Mouse (Mus musculus): ENCODE measurements around the gene Slc40a1. TPM values are rescaled to one million over a fixed set of nuclear protein-coding genes. Genes with fewer than 3 reads are reported as not detected.

Slc40a1 gene
- polyA plus RNA-seq, 1 experiment from 2014 or later, result 7.0 TPM

GRCm38 (mm10) chr1:45916174-45916573 is 10.1 kb downstream of the Slc40a1 start:
- Histone ChIP-seq H3K4me1 (no peaks in the 10 kb centered on the region), H3K27ac (no peak overlapping the region), H3K9me3 (no peaks in the 10 kb centered on the region), H3K27me3 (ENCODE audit: poor library complexity, severe bottlenecking) (no peaks in the 10 kb centered on the region), H3K4me3 (no peak overlapping the region), H3K36me3 (replicated peaks) (no peaks in the 10 kb centered on the region)
- no peak for DNase-seq (ENCODE audit: extremely low spot score, low spot score)
- 86% methylated on average over 3 of the region's 3 CpGs for WGBS

GRCm38 (mm10) chr1:45914236-45914635 is 12.1 kb downstream of the Slc40a1 start:
- no peaks in the 10 kb centered on the region for H3K4me1 ChIP-seq
- WGBS, result 88% methylated on average over 4 of the region's 4 CpGs
- DNase-seq (ENCODE audit: extremely low spot score, low spot score), result no peak

GRCm38 (mm10) chr1:45905107-45905821 is 21.1 kb downstream of the Slc40a1 start:
- Histone ChIP-seq H3K27ac (no peak overlapping the region), H3K9me3 (no peaks in the 10 kb centered on the region), H3K4me3 (no peak overlapping the region), H3K27me3 (ENCODE audit: poor library complexity, severe bottlenecking) (no peaks in the 10 kb centered on the region), H3K36me3 (replicated peaks) (no peaks in the 10 kb centered on the region), H3K4me1 (peaks cover 12% of the 10 kb centered on the region)
- 32% methylated on average over 5 of the region's 5 CpGs for WGBS
- DNase-seq (ENCODE audit: extremely low spot score, low spot score), result no peak

More at GRCm38 (mm10) chr1:45914236-45914635, 12.1 kb downstream of the Slc40a1 start:
- no peak overlapping the region for H3K4me3 ChIP-seq
- no peaks in the 10 kb centered on the region for H3K27me3 ChIP-seq (ENCODE audit: poor library complexity, severe bottlenecking)
- H3K27ac ChIP-seq, result no peak overlapping the region
- H3K36me3 ChIP-seq (replicated peaks), result no peaks in the 10 kb centered on the region
- no peaks in the 10 kb centered on the region for H3K9me3 ChIP-seq

- no peaks in the 10 kb centered on the region for H3K36me3 ChIP-seq (replicated peaks)
- H3K4me3 ChIP-seq, result no peak overlapping the region
- no peaks in the 10 kb centered on the region for H3K27me3 ChIP-seq (ENCODE audit: poor library complexity, severe bottlenecking)
- no peak overlapping the region for H3K27ac ChIP-seq
- DNase-seq (ENCODE audit: extremely low spot score, low spot score), result no peak
- 82% methylated on average over 3 of the region's 3 CpGs for WGBS
- peaks cover 12% of the 10 kb centered on the region for H3K4me1 ChIP-seq
- H3K9me3 ChIP-seq, result no peaks in the 10 kb centered on the region
Observed at GRCm38 (mm10) chr1:45904161-45904560, 22.2 kb downstream of the Slc40a1 start.

GRCm38 (mm10) chr1:45898044-45898443 is 28.3 kb downstream of the Slc40a1 start:
- no peaks in the 10 kb centered on the region for H3K36me3 ChIP-seq (replicated peaks)
- H3K27ac ChIP-seq, result no peak overlapping the region
- WGBS, result 65% methylated on average over 1 of the region's 1 CpGs
- no peak overlapping the region for H3K4me3 ChIP-seq
- H3K4me1 ChIP-seq, result no peaks in the 10 kb centered on the region
- DNase-seq (ENCODE audit: extremely low spot score, low spot score), result no peak
- no peaks in the 10 kb centered on the region for H3K27me3 ChIP-seq (ENCODE audit: poor library complexity, severe bottlenecking)
- H3K9me3 ChIP-seq, result no peaks in the 10 kb centered on the region

- Histone ChIP-seq H3K27ac (no peak overlapping the region), H3K4me1 (no peaks in the 10 kb centered on the region), H3K9me3 (no peaks in the 10 kb centered on the region), H3K27me3 (ENCODE audit: poor library complexity, severe bottlenecking) (no peaks in the 10 kb centered on the region), H3K4me3 (no peak overlapping the region), H3K36me3 (replicated peaks) (no peaks in the 10 kb centered on the region)
- no peak for DNase-seq (ENCODE audit: extremely low spot score, low spot score)
- 95% methylated on average over 6 of the region's 6 CpGs for WGBS
Observed at GRCm38 (mm10) chr1:45894168-45894912, 32.0 kb downstream of the Slc40a1 start.

GRCm38 (mm10) chr1:45891986-45892385 is 34.3 kb downstream of the Slc40a1 start:
- 76% methylated on average over 2 of the region's 2 CpGs for WGBS
- Histone ChIP-seq H3K27ac (no peak overlapping the region), H3K9me3 (no peaks in the 10 kb centered on the region)

GRCm38 (mm10) chr1:45890173-45890572 is 36.1 kb downstream of the Slc40a1 start, which contains the start of gene Gm5269:
Gene Gm5269, minus strand, starts transcription at chr1:45890273.
- no peak within 1 kb of the TSS for H3K4me3 ChIP-seq
- no peaks in the 10 kb centered on the region for H3K27me3 ChIP-seq (ENCODE audit: poor library complexity, severe bottlenecking)
- no peaks in the 10 kb centered on the region for H3K4me1 ChIP-seq
- no peak for DNase-seq (ENCODE audit: extremely low spot score, low spot score)
- H3K27ac ChIP-seq, result no peak within 1 kb of the TSS
- H3K36me3 ChIP-seq (replicated peaks), result no peaks in the 10 kb centered on the region
- H3K9me3 ChIP-seq, result no peaks in the 10 kb centered on the region

More at GRCm38 (mm10) chr1:45891986-45892385, 34.3 kb downstream of the Slc40a1 start:
- no peaks in the 10 kb centered on the region for H3K4me1 ChIP-seq
- H3K36me3 ChIP-seq (replicated peaks), result no peaks in the 10 kb centered on the region
- H3K27me3 ChIP-seq (ENCODE audit: poor library complexity, severe bottlenecking), result no peaks in the 10 kb centered on the region
- H3K4me3 ChIP-seq, result no peak overlapping the region
- DNase-seq (ENCODE audit: extremely low spot score, low spot score), result no peak

- H3K4me1 ChIP-seq, result no peaks in the 10 kb centered on the region
- no peaks in the 10 kb centered on the region for H3K27me3 ChIP-seq (ENCODE audit: poor library complexity, severe bottlenecking)
- no peak overlapping the region for H3K27ac ChIP-seq
- no peaks in the 10 kb centered on the region for H3K36me3 ChIP-seq (replicated peaks)
- no peaks in the 10 kb centered on the region for H3K9me3 ChIP-seq
- H3K4me3 ChIP-seq, result no peak overlapping the region
- 92% methylated on average over 9 of the region's 9 CpGs for WGBS
- no peak for DNase-seq (ENCODE audit: extremely low spot score, low spot score)
Observed at GRCm38 (mm10) chr1:45886800-45887199, 39.5 kb downstream of the Slc40a1 start.

GRCm38 (mm10) chr1:45883378-45883777 is 42.9 kb downstream of the Slc40a1 start:
- H3K27me3 ChIP-seq (ENCODE audit: poor library complexity, severe bottlenecking), result no peaks in the 10 kb centered on the region
- no peaks in the 10 kb centered on the region for H3K36me3 ChIP-seq (replicated peaks)
- no peaks in the 10 kb centered on the region for H3K9me3 ChIP-seq
- H3K4me3 ChIP-seq, result no peak overlapping the region
- no peak overlapping the region for H3K27ac ChIP-seq
- H3K4me1 ChIP-seq, result no peaks in the 10 kb centered on the region
- no peak for DNase-seq (ENCODE audit: extremely low spot score, low spot score)

GRCm38 (mm10) chr1:45882076-45882475 is 44.2 kb downstream of the Slc40a1 start:
- no peaks in the 10 kb centered on the region for H3K9me3 ChIP-seq
- H3K27ac ChIP-seq, result no peak overlapping the region
- DNase-seq (ENCODE audit: extremely low spot score, low spot score), result no peak
- 75% methylated on average over 6 of the region's 6 CpGs for WGBS
- no peak overlapping the region for H3K4me3 ChIP-seq
- no peaks in the 10 kb centered on the region for H3K36me3 ChIP-seq (replicated peaks)
- H3K4me1 ChIP-seq, result no peaks in the 10 kb centered on the region
- H3K27me3 ChIP-seq (ENCODE audit: poor library complexity, severe bottlenecking), result no peaks in the 10 kb centered on the region

GRCm38 (mm10) chr1:45881228-45881832 is 45.0 kb downstream of the Slc40a1 start:
- no peaks in the 10 kb centered on the region for H3K27me3 ChIP-seq (ENCODE audit: poor library complexity, severe bottlenecking)
- H3K9me3 ChIP-seq, result no peaks in the 10 kb centered on the region
- no peaks in the 10 kb centered on the region for H3K36me3 ChIP-seq (replicated peaks)
- no peaks in the 10 kb centered on the region for H3K4me1 ChIP-seq
- 79% methylated on average over 3 of the region's 3 CpGs for WGBS
- no peak for DNase-seq (ENCODE audit: extremely low spot score, low spot score)
- H3K27ac ChIP-seq, result no peak overlapping the region
- no peak overlapping the region for H3K4me3 ChIP-seq

GRCm38 (mm10) chr1:45877463-45877862 is 48.9 kb downstream of the Slc40a1 start:
- no peak for DNase-seq (ENCODE audit: extremely low spot score, low spot score)
- no peaks in the 10 kb centered on the region for H3K4me1 ChIP-seq
- no peaks in the 10 kb centered on the region for H3K27me3 ChIP-seq (ENCODE audit: poor library complexity, severe bottlenecking)
- no peak overlapping the region for H3K4me3 ChIP-seq
- no peaks in the 10 kb centered on the region for H3K36me3 ChIP-seq (replicated peaks)
- WGBS, result 86% methylated on average over 3 of the region's 3 CpGs
- H3K27ac ChIP-seq, result no peak overlapping the region
- no peaks in the 10 kb centered on the region for H3K9me3 ChIP-seq
